Mouse (Mus musculus) CD4-positive, CD25-positive, alpha-beta regulatory T cell, adult 2 months (primary cell): ENCODE measurements around the gene Slc29a2.

Source experiments
- DNase-seq: peaks from one replicate; pipeline ENCODE4 v3.0.0-alpha.2; 2012; ENCODE audit warnings: low read depth, low spot score

Gene Slc29a2

DNA sequence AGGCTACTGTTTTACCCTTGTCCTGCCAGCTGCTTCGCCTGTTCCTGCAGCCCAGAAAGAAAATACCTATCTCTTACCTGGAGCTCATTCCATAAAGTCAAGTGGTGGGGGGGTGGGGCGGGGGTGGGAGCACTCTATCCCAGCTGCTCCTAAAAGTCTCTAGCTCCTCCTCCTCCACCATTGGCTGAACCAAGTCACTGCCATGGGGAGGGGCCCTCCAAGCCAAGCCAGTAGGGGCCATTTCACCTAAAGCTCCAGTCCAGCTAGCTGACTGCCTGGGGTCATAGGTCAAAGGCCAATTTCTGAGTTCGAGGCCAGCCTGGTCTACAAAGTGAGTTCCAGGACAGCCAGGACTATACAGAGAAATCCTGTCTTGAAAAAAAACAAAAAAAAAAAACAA is 9.0 kb downstream of the Slc29a2 start:
- no peak for DNase-seq

- no peak for DNase-seq
Observed at GRCm38 (mm10) chr19:5036577-5036976, 12.9 kb downstream of the Slc29a2 start.

- peak; percentile 53 for DNase-seq
Observed at GRCm38 (mm10) chr19:5037678-5038571, 14.3 kb downstream of the Slc29a2 start.

DNA sequence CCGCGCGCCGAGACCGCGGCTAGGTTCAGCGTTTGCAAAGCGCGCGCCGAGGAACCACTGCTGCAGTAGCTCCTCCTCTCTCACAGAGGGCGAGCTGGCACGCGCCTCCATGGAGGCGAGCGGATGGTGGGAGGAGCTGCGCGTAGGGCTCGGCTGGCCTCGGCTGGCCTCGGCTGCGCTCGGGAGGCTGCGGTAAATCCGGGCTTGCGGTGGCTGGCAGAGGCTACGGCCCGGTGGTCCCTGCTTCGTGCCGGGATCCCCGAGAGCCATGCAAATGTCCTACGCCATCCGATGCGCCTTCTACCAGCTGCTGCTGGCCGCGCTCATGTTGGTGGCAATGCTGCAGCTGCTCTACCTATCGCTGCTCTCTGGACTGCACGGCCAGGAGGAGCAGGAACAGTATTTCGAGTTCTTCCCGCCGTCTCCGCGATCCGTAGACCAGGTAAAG is 15.1 kb downstream of the Slc29a2 start, which contains the start of the genes B4gat1 and AC124502.3:
B4gat1 (plus strand) TSS at position 118 of the 448 bp plus-strand sequence.
AC124502.3 (plus strand) TSS at position 183 of the 448 bp plus-strand sequence.
- peak; percentile 92 for DNase-seq

DNA sequence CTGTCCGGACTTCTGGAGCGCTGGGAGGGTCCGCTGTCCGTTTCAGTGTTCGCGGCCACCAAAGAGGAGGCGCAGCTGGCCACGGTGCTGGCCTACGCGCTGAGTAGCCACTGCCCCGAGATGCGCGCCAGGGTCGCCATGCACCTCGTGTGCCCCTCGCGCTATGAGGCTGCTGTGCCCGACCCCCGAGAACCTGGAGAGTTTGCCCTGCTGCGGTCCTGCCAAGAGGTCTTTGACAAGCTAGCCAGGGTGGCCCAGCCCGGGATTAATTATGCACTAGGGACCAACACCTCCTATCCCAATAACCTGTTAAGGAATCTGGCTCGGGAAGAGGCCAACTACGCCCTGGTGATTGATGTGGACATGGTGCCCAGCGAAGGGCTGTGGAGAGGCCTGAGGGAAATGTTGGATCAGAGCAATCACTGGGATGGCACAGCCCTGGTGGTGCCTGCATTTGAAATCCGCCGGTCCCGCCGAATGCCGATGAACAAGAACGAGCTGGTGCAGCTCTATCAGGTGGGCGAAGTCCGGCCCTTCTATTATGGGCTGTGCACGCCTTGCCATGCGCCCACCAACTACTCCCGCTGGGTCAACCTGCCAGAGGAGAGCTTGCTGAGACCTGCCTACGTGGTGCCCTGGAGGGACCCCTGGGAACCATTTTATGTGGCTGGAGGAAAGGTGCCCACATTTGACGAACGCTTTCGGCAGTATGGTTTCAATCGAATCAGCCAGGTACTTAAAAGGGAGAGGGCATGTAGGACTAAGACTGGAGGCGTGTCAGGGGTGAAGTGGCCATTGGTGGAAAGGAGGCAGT is 15.8 kb downstream of the Slc29a2 start:
- DNase-seq = no peak

- peak; percentile 93 for DNase-seq
Observed at GRCm38 (mm10) chr19:5040862-5041523, 17.3 kb downstream of the Slc29a2 start, which contains the start of gene Brms1. Gene Brms1 (plus strand): TSS chr19:5041354.

DNA sequence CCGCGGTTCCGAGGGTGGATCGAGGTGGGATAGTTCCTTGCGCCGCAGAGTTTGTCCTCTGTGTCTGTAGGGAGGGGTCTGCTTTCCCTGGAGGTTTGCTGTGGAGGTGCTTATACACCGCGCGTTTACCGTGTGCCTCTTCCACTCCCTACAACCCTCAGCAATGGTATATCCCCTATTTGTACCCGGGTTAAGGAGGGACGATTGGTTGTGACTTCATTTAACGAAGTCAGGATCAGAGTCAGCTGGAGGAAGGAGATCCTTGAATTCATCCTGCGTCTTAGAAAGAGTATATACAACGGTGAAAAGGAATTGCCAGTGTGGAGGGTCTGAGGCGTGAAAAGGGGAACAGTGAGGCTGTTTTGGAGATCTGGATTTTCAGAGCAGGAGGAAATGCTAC is 17.9 kb downstream of the Slc29a2 start:
- DNase-seq = no peak

DNA sequence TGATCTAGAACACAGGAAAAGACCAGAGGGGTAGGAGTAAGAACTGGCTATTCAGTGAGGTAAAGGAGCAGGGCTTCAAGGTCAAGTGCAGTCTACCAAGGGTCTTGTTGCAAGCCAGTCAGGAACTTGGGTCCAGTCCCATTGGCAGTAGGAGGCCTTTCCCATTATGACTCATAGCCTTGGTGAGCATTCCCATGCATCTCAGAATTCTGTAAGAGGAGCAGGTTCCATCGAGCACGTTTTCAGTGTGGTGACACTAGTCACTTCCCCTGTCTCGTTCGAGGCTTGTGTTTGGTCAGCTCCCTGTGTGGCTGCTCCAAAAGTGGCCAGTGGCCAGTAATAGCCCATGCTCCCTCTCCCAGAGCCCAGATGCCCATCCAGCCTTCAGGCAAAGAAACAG is 21.9 kb downstream of the Slc29a2 start:
- no peak for DNase-seq

DNA sequence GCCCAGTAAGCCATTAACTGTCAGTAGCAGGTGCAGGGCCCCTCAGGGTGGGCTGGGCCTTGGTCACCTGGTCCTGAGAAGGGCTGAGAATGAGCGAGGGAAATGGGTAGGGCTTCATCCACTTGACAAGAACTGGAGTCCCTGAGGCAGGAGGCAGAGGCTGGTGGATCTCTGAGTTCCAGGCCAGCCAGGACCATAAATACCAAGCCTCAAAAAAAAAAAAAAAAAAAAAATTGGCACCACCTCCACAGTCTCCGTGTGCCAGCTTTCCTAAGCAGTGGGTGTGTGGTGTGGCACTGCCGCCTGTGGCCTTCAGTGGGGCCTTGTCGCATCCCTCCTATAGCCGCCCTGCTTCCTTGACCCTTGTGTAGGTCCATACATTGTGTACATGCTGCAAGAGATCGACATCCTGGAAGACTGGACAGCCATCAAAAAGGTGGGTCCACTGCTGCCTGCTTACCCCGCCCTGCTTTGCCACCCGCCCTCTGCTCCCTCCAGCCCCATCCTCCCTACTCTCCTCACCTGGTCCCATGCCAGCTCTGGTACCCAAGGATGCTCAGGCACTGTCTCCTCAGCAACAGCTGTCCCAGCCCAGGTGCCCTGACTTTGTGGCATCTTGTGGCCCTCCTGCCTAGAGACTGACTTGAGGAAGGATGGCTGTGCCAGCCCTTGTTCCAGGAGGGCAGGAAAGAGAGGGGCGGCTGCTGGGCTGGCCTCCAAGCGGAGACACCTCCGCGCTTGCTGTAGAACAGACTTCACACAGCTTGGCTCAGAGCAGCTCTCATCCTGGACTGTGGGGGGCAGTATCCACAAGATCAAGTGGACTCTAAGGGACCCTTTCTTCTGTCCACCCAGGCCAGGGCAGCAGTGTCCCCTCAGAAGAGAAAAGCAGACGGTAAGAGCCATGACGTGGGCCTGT is 24.7 kb downstream of the Slc29a2 start:
- no peak for DNase-seq

DNA sequence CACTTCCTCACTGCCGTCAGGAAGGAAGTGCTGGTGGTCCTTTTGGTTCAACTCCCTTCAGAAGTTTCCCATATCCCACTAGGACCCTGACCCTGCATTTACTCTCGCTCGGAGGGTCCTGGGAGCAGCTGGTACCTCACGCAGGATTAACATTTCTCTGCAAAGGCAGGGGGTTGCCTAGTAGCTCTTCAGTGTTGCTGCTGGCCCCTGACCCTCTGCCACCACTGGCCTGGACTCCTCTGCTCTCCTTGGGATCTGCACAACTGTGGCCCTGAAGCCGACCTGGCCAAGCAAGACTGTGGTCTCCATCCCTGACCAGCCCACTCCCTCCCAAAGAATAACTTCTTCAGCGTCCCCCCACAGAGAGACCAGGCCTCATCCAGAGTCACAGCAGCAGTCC is 25.7 kb downstream of the Slc29a2 start:
- DNase-seq = no peak

GRCm38 (mm10) chr19:5050047-5050905 is 26.6 kb downstream of the Slc29a2 start, which contains the start of gene Rin1:
Gene Rin1 (plus strand): TSS chr19:5050481.
- DNase-seq = peak; percentile 73

- DNase-seq = no peak
Observed at GRCm38 (mm10) chr19:5051031-5051430, 27.4 kb downstream of the Slc29a2 start.

GRCm38 (mm10) chr19:5051515-5051914 is 27.9 kb downstream of the Slc29a2 start:
- no peak for DNase-seq

- no peak for DNase-seq
Observed at GRCm38 (mm10) chr19:5052166-5052822, 28.6 kb downstream of the Slc29a2 start.

GRCm38 (mm10) chr19:5052853-5053252 is 29.2 kb downstream of the Slc29a2 start:
- no peak for DNase-seq

GRCm38 (mm10) chr19:5053909-5054308 is 30.2 kb downstream of the Slc29a2 start:
- DNase-seq = peak; percentile 71

DNA sequence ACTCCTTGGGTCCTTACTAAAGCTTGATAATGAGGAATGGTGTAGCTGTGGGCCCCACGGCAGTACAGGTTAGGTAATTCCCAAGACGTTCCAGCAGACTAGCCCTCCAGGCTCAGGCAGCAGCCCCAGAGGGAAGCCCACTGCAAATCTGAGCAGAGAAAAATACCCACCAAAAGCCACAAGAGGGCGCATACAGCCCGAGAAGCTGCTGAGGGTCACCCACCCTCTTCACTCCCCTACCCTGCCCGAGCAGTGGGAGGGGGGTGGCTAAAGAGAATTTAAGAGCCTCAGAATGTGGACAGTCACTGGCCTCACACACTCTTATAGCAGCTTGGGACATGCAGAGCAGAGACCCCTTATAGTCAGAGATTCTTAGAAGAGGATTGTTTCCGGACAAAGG is 32.6 kb downstream of the Slc29a2 start:
- peak; percentile 58 for DNase-seq

- DNase-seq = no peak
Observed at GRCm38 (mm10) chr19:5057876-5058775, 34.5 kb downstream of the Slc29a2 start.
